ENCODE assay signal across 8 mouse cellular contexts in genomic region chr1:91460069-91460468, GRCm38 (mm10). TPM values are rescaled to one million over a fixed set of nuclear protein-coding genes. Genes with fewer than 3 reads are reported as not detected.
DNase-seq lines count a peak whose midpoint lies in the region; ATAC-seq and TF ChIP-seq lines count a peak whose summit lies in the region.

No protein-coding gene starts in this region.

- H3K36me3 ChIP-seq in forebrain, embryonic 14.5 days (ENCODE audit: control insufficient read depth, insufficient read depth, low read length) = no peaks in the 10 kb centered on the region
- H3K36me3 ChIP-seq in neural tube, embryonic 14.5 days (ENCODE audit: control insufficient read depth, insufficient read depth, low read length) = no peaks in the 10 kb centered on the region

- peaks cover 26% of the 10 kb centered on the region for H3K4me1 ChIP-seq in forebrain, embryonic 14.5 days (ENCODE audit: control insufficient read depth, insufficient read depth, low read length)
- H3K4me1 ChIP-seq in neural tube, embryonic 14.5 days (ENCODE audit: control insufficient read depth, insufficient read depth, low read length) = peaks cover 20% of the 10 kb centered on the region

- H3K9me3 ChIP-seq in forebrain, embryonic 14.5 days (replicated peaks; ENCODE audit: control insufficient read depth, low read length) = no peaks in the 10 kb centered on the region
- no peaks in the 10 kb centered on the region for H3K9me3 ChIP-seq in neural tube, embryonic 14.5 days (ENCODE audit: control insufficient read depth, low read length)

- no peaks in the 10 kb centered on the region for H3K27me3 ChIP-seq in forebrain, embryonic 14.5 days (replicated peaks; ENCODE audit: control insufficient read depth, insufficient read depth, low read length)
- H3K27me3 ChIP-seq in neural tube, embryonic 14.5 days (ENCODE audit: control insufficient read depth, insufficient read depth, low read length) = no peaks in the 10 kb centered on the region

- no peak for ATAC-seq in forebrain, embryonic 14.5 days
- ATAC-seq in neural tube, embryonic 14.5 days (ENCODE audit: low read depth) = no peak

- peak overlapping the region; percentile 74 for H3K4me2 ChIP-seq in forebrain, embryonic 14.5 days (ENCODE audit: low read length)
- H3K4me2 ChIP-seq in neural tube, embryonic 14.5 days (ENCODE audit: low read depth, low read length) = peak overlapping the region; percentile 54

- TF ChIP-seq CTCF in left cerebral cortex, adult 2 months (IDR thresholded peaks at IDR 0.05) = no peak

- H3K4me3 ChIP-seq in left cerebral cortex, adult 2 months = peak overlapping the region; percentile 96
- peak overlapping the region; percentile 66 for H3K4me3 ChIP-seq in forebrain, embryonic 14.5 days (ENCODE audit: low read depth, low read length)
- peak overlapping the region; percentile 76 for H3K4me3 ChIP-seq in neural tube, embryonic 14.5 days (ENCODE audit: low read depth, low read length)

- peak overlapping the region; percentile 61 for H3K9ac ChIP-seq in forebrain, embryonic 14.5 days (ENCODE audit: low read length)
- H3K9ac ChIP-seq in neural tube, embryonic 14.5 days (replicated peaks; ENCODE audit: low read depth, low read length) = peak overlapping the region; percentile 8; the same call in 1 of the 2 replicates

- peak overlapping the region; percentile 50 for H3K27ac ChIP-seq in left cerebral cortex, adult 2 months
- 0 out of 2 replicates have a peak overlapping the region, but pooled peaks have one; percentile 54 for H3K27ac ChIP-seq in forebrain, embryonic 14.5 days (ENCODE audit: low read depth, low read length)
- peak overlapping the region; percentile 49; the same call in 1 of the 2 replicates for H3K27ac ChIP-seq in neural tube, embryonic 14.5 days (ENCODE audit: low read depth, low read length)

- 48% methylated on average over 7 of the region's 7 CpGs for WGBS in forebrain, embryonic 14.5 days
- 45% methylated on average over 7 of the region's 7 CpGs for WGBS in neural tube, embryonic 14.5 days

- intact Hi-C loops in left cerebral cortex, adult 2 months (cut with DNase I) = no loop called here
- intact Hi-C loops in left cerebral cortex, postnatal 14 days (cut with DNase I) = no loop called here

- no peak for DNase-seq in left cerebral cortex, adult 2 months (ENCODE audit: extremely low spot score in 1 of 2, low spot score in 2 of 2)
- no peak for DNase-seq in left cerebral cortex, postnatal 14 days (ENCODE audit: low spot score in 2 of 2)
- DNase-seq in forebrain, embryonic 14.5 days (ENCODE audit: low spot score) = no peak
- peak; percentile 8 for DNase-seq in kidney, postnatal 14 days
- no peak for DNase-seq in c-Kit-positive CD71-positive TER-119-positive erythroid progenitor cells, embryonic 14.5 days (ENCODE audit: low spot score)
- no peak for DNase-seq in spleen, postnatal 4 days (ENCODE audit: low spot score in 2 of 2)
- no peak for DNase-seq in urinary bladder, postnatal 36 days (ENCODE audit: low spot score in 2 of 2)

RNA-seq across cellular contexts. Expression of gene Per2, which starts 0.9 kb away (rescaled TPM):
- 10 to 100 TPM; 24.8 to 54.6 TPM for total RNA-seq in left cerebral cortex, adult 2 months (2021)
- total RNA-seq in left cerebral cortex, postnatal 14 days (2021) = 10 to 100 TPM; 18.8 to 26.1 TPM
- polyA plus RNA-seq in forebrain, embryonic 14.5 days (2014; fragmentation: Nextera tagmentation; extraction: Ambion mirVana) = 2.6 and 4.5 TPM in 2 replicates
- polyA plus RNA-seq in neural tube, embryonic 14.5 days (2014; fragmentation: Nextera tagmentation; extraction: Ambion mirVana) = 3.7 and 7.5 TPM in 2 replicates

RNA-seq across cellular contexts. Expression of gene Traf3ip1, which starts 34.4 kb away (rescaled TPM):
- 10 to 100 TPM; 15.8 to 16.5 TPM for total RNA-seq in left cerebral cortex, adult 2 months (2021)
- total RNA-seq in left cerebral cortex, postnatal 14 days (2021) = 10 to 100 TPM; 14.9 to 16.3 TPM
- 6.1 and 6.5 TPM in 2 replicates for polyA plus RNA-seq in forebrain, embryonic 14.5 days (2014; fragmentation: Nextera tagmentation; extraction: Ambion mirVana)
- 7.7 and 8.7 TPM in 2 replicates for polyA plus RNA-seq in neural tube, embryonic 14.5 days (2014; fragmentation: Nextera tagmentation; extraction: Ambion mirVana)

RNA-seq across cellular contexts. Expression of gene Hes6, which starts 46.2 kb away (rescaled TPM):
- 10 to 100 TPM; 13.4 to 14.6 TPM for total RNA-seq in left cerebral cortex, adult 2 months (2021)
- 10 to 100 TPM; 16.5 to 21.0 TPM for total RNA-seq in left cerebral cortex, postnatal 14 days (2021)
- polyA plus RNA-seq in forebrain, embryonic 14.5 days (2014; fragmentation: Nextera tagmentation; extraction: Ambion mirVana) = 217 and 240 TPM in 2 replicates
- 100 and 101 TPM in 2 replicates for polyA plus RNA-seq in neural tube, embryonic 14.5 days (2014; fragmentation: Nextera tagmentation; extraction: Ambion mirVana)
